Mouse (Mus musculus): Measurements from ENCODE around the gene Zfp286.

Gene Zfp286

GRCm38 (mm10) chr11:62706141-62706540 lies 83.1 kb downstream of the Zfp286 start:
- DNase-seq (ENCODE audit: low spot score): no peak

Measured in ovary, adult 18-20 months (tissue).